Mouse (Mus musculus): ENCODE results near the gene Lrrc26. TPM values are rescaled to one million over a fixed set of nuclear protein-coding genes. Genes with fewer than 3 reads are reported as not detected.

The Lrrc26 gene
- total RNA-seq, 2 experiments from 2014 or later: not detected

- no peak for ATAC-seq (replicated peaks; ENCODE audit: poor library complexity, severe bottlenecking)
Measured at GRCm38 (mm10) chr2:25333569-25333968, 43.9 kb downstream of the Lrrc26 start.

- ATAC-seq (replicated peaks; ENCODE audit: poor library complexity, severe bottlenecking): peak; percentile 90
Measured at GRCm38 (mm10) chr2:25338303-25338702, 48.6 kb downstream of the Lrrc26 start.

Other genes with a start within 250 kb of the Lrrc26 start
Only the 30 nearest of the 34 such genes appear.
- gene Noxa1, start 194.8 kb upstream of the Lrrc26 start, total RNA-seq (2014; fragmentation: Nextera tagmentation): 1.3 TPM in 1 of 2 replicates, not detected in the other
- not detected in 2 replicates for gene Noxa1, start 194.8 kb upstream of the Lrrc26 start, total RNA-seq (2017)
- 0.62 TPM in 1 of 2 replicates, not detected in the other for gene Nrarp, start 109.2 kb upstream of the Lrrc26 start, total RNA-seq (2014; fragmentation: Nextera tagmentation)
- gene Nrarp, start 109.2 kb upstream of the Lrrc26 start, total RNA-seq (2017): 0.39 and 0.72 TPM in 2 replicates
- gene Tor4a, start 93.0 kb upstream of the Lrrc26 start, total RNA-seq (2014; fragmentation: Nextera tagmentation): 14.6 and 20.2 TPM in 2 replicates
- gene Tor4a, start 93.0 kb upstream of the Lrrc26 start, total RNA-seq (2017): 14.7 and 16.4 TPM in 2 replicates
- gene Nelfb, start 78.4 kb upstream of the Lrrc26 start, total RNA-seq (2014; fragmentation: Nextera tagmentation): 58.5 and 79.5 TPM in 2 replicates
- 33.7 and 81.1 TPM in 2 replicates for gene Nelfb, start 78.4 kb upstream of the Lrrc26 start, total RNA-seq (2017)
- not detected in 2 replicates for gene Stpg3, start 75.3 kb upstream of the Lrrc26 start, total RNA-seq (2014; fragmentation: Nextera tagmentation)
- not detected in 2 replicates for gene Stpg3, start 75.3 kb upstream of the Lrrc26 start, total RNA-seq (2017)
- not detected in 2 replicates for gene Fam166a, start 71.2 kb upstream of the Lrrc26 start, total RNA-seq (2014; fragmentation: Nextera tagmentation)
- gene Fam166a, start 71.2 kb upstream of the Lrrc26 start, total RNA-seq (2017): not detected in 2 replicates
- gene Tubb4b, start 65.2 kb upstream of the Lrrc26 start, total RNA-seq (2014; fragmentation: Nextera tagmentation): 180 and 327 TPM in 2 replicates
- 560 and 623 TPM in 2 replicates for gene Tubb4b, start 65.2 kb upstream of the Lrrc26 start, total RNA-seq (2017)
- gene Slc34a3, start 55.6 kb upstream of the Lrrc26 start, total RNA-seq (2014; fragmentation: Nextera tagmentation): not detected in 2 replicates
- not detected in 2 replicates for gene Slc34a3, start 55.6 kb upstream of the Lrrc26 start, total RNA-seq (2017)
- not detected in 2 replicates for gene Rnf224, start 53.1 kb upstream of the Lrrc26 start, total RNA-seq (2014; fragmentation: Nextera tagmentation)
- not detected in 2 replicates for gene Rnf224, start 53.1 kb upstream of the Lrrc26 start, total RNA-seq (2017)
- 0.58 TPM in 1 of 2 replicates, not detected in the other for gene Rnf208, start 47.7 kb upstream of the Lrrc26 start, total RNA-seq (2014; fragmentation: Nextera tagmentation)
- not detected in 2 replicates for gene Rnf208, start 47.7 kb upstream of the Lrrc26 start, total RNA-seq (2017)
- gene Cysrt1, start 47.5 kb upstream of the Lrrc26 start, total RNA-seq (2014; fragmentation: Nextera tagmentation): not detected in 2 replicates
- not detected in 2 replicates for gene Cysrt1, start 47.5 kb upstream of the Lrrc26 start, total RNA-seq (2017)
- gene AL732309.1, start 43.1 kb upstream of the Lrrc26 start, total RNA-seq (2014; fragmentation: Nextera tagmentation): 5.2 and 16.1 TPM in 2 replicates
- gene AL732309.1, start 43.1 kb upstream of the Lrrc26 start, total RNA-seq (2017): 5.6 and 7.4 TPM in 2 replicates
- 6.7 and 17.4 TPM in 2 replicates for gene Tmem203, start 34.5 kb upstream of the Lrrc26 start, total RNA-seq (2014; fragmentation: Nextera tagmentation)
- gene Tmem203, start 34.5 kb upstream of the Lrrc26 start, total RNA-seq (2017): 6.1 and 11.2 TPM in 2 replicates
- gene Tprn, start 27.3 kb upstream of the Lrrc26 start, total RNA-seq (2014; fragmentation: Nextera tagmentation): 15.0 and 17.2 TPM in 2 replicates
- gene Tprn, start 27.3 kb upstream of the Lrrc26 start, total RNA-seq (2017): 7.1 and 8.7 TPM in 2 replicates
- gene Ssna1, start 17.5 kb upstream of the Lrrc26 start, total RNA-seq (2014; fragmentation: Nextera tagmentation): 120 TPM in 2 replicates
- 52.7 and 84.1 TPM in 2 replicates for gene Ssna1, start 17.5 kb upstream of the Lrrc26 start, total RNA-seq (2017)
- gene Anapc2, start 17.4 kb upstream of the Lrrc26 start, total RNA-seq (2014; fragmentation: Nextera tagmentation): 34.7 and 46.0 TPM in 2 replicates
- gene Anapc2, start 17.4 kb upstream of the Lrrc26 start, total RNA-seq (2017): 17.8 and 35.7 TPM in 2 replicates
- not detected in 2 replicates for gene Tmem210, start 1.8 kb upstream of the Lrrc26 start, total RNA-seq (2014; fragmentation: Nextera tagmentation)
- not detected in 2 replicates for gene Tmem210, start 1.8 kb upstream of the Lrrc26 start, total RNA-seq (2017)
- not detected in 2 replicates for gene Grin1, start 29.3 kb downstream of the Lrrc26 start, total RNA-seq (2014; fragmentation: Nextera tagmentation)
- gene Grin1, start 29.3 kb downstream of the Lrrc26 start, total RNA-seq (2017): not detected in 2 replicates
- gene Man1b1, start 42.4 kb downstream of the Lrrc26 start, total RNA-seq (2014; fragmentation: Nextera tagmentation): 36.5 and 37.2 TPM in 2 replicates
- 34.1 and 38.6 TPM in 2 replicates for gene Man1b1, start 42.4 kb downstream of the Lrrc26 start, total RNA-seq (2017)
- 15.2 and 34.8 TPM in 2 replicates for gene Dpp7, start 66.4 kb downstream of the Lrrc26 start, total RNA-seq (2014; fragmentation: Nextera tagmentation)
- gene Dpp7, start 66.4 kb downstream of the Lrrc26 start, total RNA-seq (2017): 11.9 and 16.9 TPM in 2 replicates
- 55.6 and 58.1 TPM in 2 replicates for gene Uap1l1, start 75.8 kb downstream of the Lrrc26 start, total RNA-seq (2014; fragmentation: Nextera tagmentation)
- gene Uap1l1, start 75.8 kb downstream of the Lrrc26 start, total RNA-seq (2017): 13.8 and 18.4 TPM in 2 replicates
- 4.5 and 17.1 TPM in 2 replicates for gene Sapcd2, start 82.4 kb downstream of the Lrrc26 start, total RNA-seq (2014; fragmentation: Nextera tagmentation)
- 7.8 and 17.3 TPM in 2 replicates for gene Sapcd2, start 82.4 kb downstream of the Lrrc26 start, total RNA-seq (2017)
- gene Entpd2, start 106.0 kb downstream of the Lrrc26 start, total RNA-seq (2014; fragmentation: Nextera tagmentation): not detected in 2 replicates
- gene Entpd2, start 106.0 kb downstream of the Lrrc26 start, total RNA-seq (2017): not detected in 2 replicates
- gene Npdc1, start 109.4 kb downstream of the Lrrc26 start, total RNA-seq (2014; fragmentation: Nextera tagmentation): not detected in 2 replicates
- gene Npdc1, start 109.4 kb downstream of the Lrrc26 start, total RNA-seq (2017): not detected in 2 replicates
- gene Fut7, start 133.4 kb downstream of the Lrrc26 start, total RNA-seq (2014; fragmentation: Nextera tagmentation): 34.5 and 38.8 TPM in 2 replicates
- gene Fut7, start 133.4 kb downstream of the Lrrc26 start, total RNA-seq (2017): 24.8 and 27.3 TPM in 2 replicates
- gene Abca2, start 138.8 kb downstream of the Lrrc26 start, total RNA-seq (2014; fragmentation: Nextera tagmentation): 54.8 and 56.4 TPM in 2 replicates
- gene Abca2, start 138.8 kb downstream of the Lrrc26 start, total RNA-seq (2017): 21.0 and 23.1 TPM in 2 replicates
- not detected in 2 replicates for gene Clic3, start 166.9 kb downstream of the Lrrc26 start, total RNA-seq (2014; fragmentation: Nextera tagmentation)
- gene Clic3, start 166.9 kb downstream of the Lrrc26 start, total RNA-seq (2017): 1.4 TPM in 1 of 2 replicates, not detected in the other
- gene Paxx, start 171.2 kb downstream of the Lrrc26 start, total RNA-seq (2014; fragmentation: Nextera tagmentation): 29.1 and 39.4 TPM in 2 replicates
- 20.2 and 32.5 TPM in 2 replicates for gene Paxx, start 171.2 kb downstream of the Lrrc26 start, total RNA-seq (2017)
- 3.5 and 4.2 TPM in 2 replicates for gene Ptgds, start 180.1 kb downstream of the Lrrc26 start, total RNA-seq (2014; fragmentation: Nextera tagmentation)
- 0.93 TPM in 1 of 2 replicates, not detected in the other for gene Ptgds, start 180.1 kb downstream of the Lrrc26 start, total RNA-seq (2017)
- gene Lcn12, start 204.0 kb downstream of the Lrrc26 start, total RNA-seq (2014; fragmentation: Nextera tagmentation): not detected in 2 replicates
- not detected in 2 replicates for gene Lcn12, start 204.0 kb downstream of the Lrrc26 start, total RNA-seq (2017)

Measured in granulocyte monocyte progenitor cell, adult 5-6 weeks (primary cell).